In genomic region chr1:82577915-82578314, GRCm38 (mm10) we compare ENCODE assay signal across 12 mouse cellular contexts. TPM values are rescaled to one million over a fixed set of nuclear protein-coding genes. Genes with fewer than 3 reads are reported as not detected.
DNase-seq lines count a peak whose midpoint lies in the region; ATAC-seq and TF ChIP-seq lines count a peak whose summit lies in the region.
"Had no signal": no experiment of that assay in that cellular context is flagged by ENCODE, and none has a peak within 500 bp of the region (broad histone marks: within the 10 kb centered on the region; RNA-seq: fewer than 3 reads in every experiment).

No protein-coding gene starts in this region.

- ATAC-seq in heart, embryonic 14.5 days (ENCODE audit: insufficient number of reproducible peaks, insufficient read depth, low FRiP score, low read depth), result 0 out of 2 replicates have a peak, but pooled peaks have one; percentile 47
- ATAC-seq in kidney, postnatal 0 days (replicated peaks; ENCODE audit: low FRiP score, low read depth), result no peak; the same call in 1 of the 2 replicates
- ATAC-seq in megakaryocyte progenitor cell, adult 5-6 weeks (replicated peaks; ENCODE audit: poor library complexity), result peak; percentile 74
- no peak for ATAC-seq in CD4-positive, CD25-positive, alpha-beta regulatory T cell, adult 4 months

- no peak for TF ChIP-seq CTCF in kidney, postnatal 0 days (IDR thresholded peaks at IDR 0.05; ENCODE audit: low read depth)

- no peak overlapping the region for H3K4me3 ChIP-seq in heart, embryonic 14.5 days (ENCODE audit: control insufficient read depth in 1 of 2, insufficient read depth in 1 of 2, low read depth in 1 of 2, low read length in 2 of 2)
- H3K4me3 ChIP-seq in kidney, postnatal 0 days (replicated peaks; ENCODE audit: low read depth, low read length), result no peak overlapping the region
- no peak overlapping the region for H3K4me3 ChIP-seq in midbrain, embryonic 10.5 days
- H3K4me3 ChIP-seq: hindbrain, embryonic 12.5 days; megakaryocyte, embryonic 14.5 days had no signal

- DNase-seq in cerebellum, postnatal 10 days, result peak; percentile 21 to 31
- DNase-seq in cerebellum, postnatal 4 days (ENCODE audit: low spot score in 2 of 2), result no peak
- peak; percentile 41 for DNase-seq in kidney, postnatal 0 days (ENCODE audit: low spot score)
- no peak for DNase-seq in midbrain, embryonic 10.5 days (ENCODE audit: low spot score)
- DNase-seq in thymus, adult 18-20 months, result no peak
- DNase-seq: B cell, adult 2 months; cerebellum, adult 9-10 months had no signal

- H3K27me3 ChIP-seq in heart, embryonic 14.5 days (ENCODE audit: control insufficient read depth, insufficient read depth, low read length), result no peaks in the 10 kb centered on the region
- H3K27me3 ChIP-seq in kidney, postnatal 0 days (ENCODE audit: insufficient read depth, low read length), result no peaks in the 10 kb centered on the region
- no peaks in the 10 kb centered on the region for H3K27me3 ChIP-seq in midbrain, embryonic 10.5 days (ENCODE audit: low read depth, poor library complexity, severe bottlenecking)
- H3K27me3 ChIP-seq: hindbrain, embryonic 12.5 days; megakaryocyte, embryonic 14.5 days had no signal

- H3K4me1 ChIP-seq in heart, embryonic 14.5 days (ENCODE audit: control insufficient read depth in 2 of 2, insufficient read depth in 2 of 2, low read length in 2 of 2), result peaks cover 9 to 12% of the 10 kb centered on the region in 2 experiments
- H3K4me1 ChIP-seq in kidney, postnatal 0 days (replicated peaks; ENCODE audit: insufficient read depth, low read length), result no peaks in the 10 kb centered on the region
- no peaks in the 10 kb centered on the region for H3K4me1 ChIP-seq in midbrain, embryonic 10.5 days
- H3K4me1 ChIP-seq: hindbrain, embryonic 12.5 days had no signal

- H3K4me2 ChIP-seq in heart, embryonic 14.5 days (ENCODE audit: low read length), result no peak overlapping the region
- no peak overlapping the region for H3K4me2 ChIP-seq in kidney, postnatal 0 days (ENCODE audit: low read length)
- H3K4me2 ChIP-seq: hindbrain, embryonic 12.5 days had no signal

- no peak overlapping the region for H3K9ac ChIP-seq in heart, embryonic 14.5 days (ENCODE audit: low read length)
- no peak overlapping the region for H3K9ac ChIP-seq in kidney, postnatal 0 days (ENCODE audit: low read depth, low read length)
- H3K9ac ChIP-seq: hindbrain, embryonic 12.5 days had no signal

- H3K9me3 ChIP-seq in heart, embryonic 14.5 days (ENCODE audit: control insufficient read depth, low read length), result no peaks in the 10 kb centered on the region
- no peaks in the 10 kb centered on the region for H3K9me3 ChIP-seq in kidney, postnatal 0 days (replicated peaks; ENCODE audit: low read length)
- no peaks in the 10 kb centered on the region for H3K9me3 ChIP-seq in midbrain, embryonic 10.5 days (replicated peaks)
- H3K9me3 ChIP-seq: hindbrain, embryonic 12.5 days; megakaryocyte, embryonic 14.5 days had no signal

- WGBS in heart, embryonic 14.5 days, result 9% methylated on average over 3 of the region's 3 CpGs
- 51% methylated on average over 3 of the region's 3 CpGs for WGBS in kidney, postnatal 0 days
- 82% methylated on average over 3 of the region's 3 CpGs for WGBS in midbrain, embryonic 10.5 days

- no peaks in the 10 kb centered on the region for H3K36me3 ChIP-seq in heart, embryonic 14.5 days (ENCODE audit: control insufficient read depth, insufficient read depth, low read length)
- H3K36me3 ChIP-seq in kidney, postnatal 0 days (ENCODE audit: insufficient read depth, low read length), result no peaks in the 10 kb centered on the region
- no peaks in the 10 kb centered on the region for H3K36me3 ChIP-seq in midbrain, embryonic 10.5 days
- H3K36me3 ChIP-seq: hindbrain, embryonic 12.5 days had no signal

- H3K27ac ChIP-seq in heart, embryonic 14.5 days (replicated peaks in 1 of 2; ENCODE audit: control insufficient read depth in 1 of 2, insufficient read depth in 1 of 2, low read depth in 2 of 2, low read length in 2 of 2), result no peak overlapping the region
- 0 out of 2 replicates have a peak overlapping the region, but pooled peaks have one; percentile 37 for H3K27ac ChIP-seq in kidney, postnatal 0 days
- no peak overlapping the region for H3K27ac ChIP-seq in midbrain, embryonic 10.5 days (replicated peaks)
- H3K27ac ChIP-seq: hindbrain, embryonic 12.5 days had no signal

RNA-seq across cellular contexts. Expression of gene Col4a4, which starts 8.7 kb away (rescaled TPM):
- 0.42 and 0.59 TPM in 2 replicates for polyA plus RNA-seq in heart, embryonic 14.5 days (2014; fragmentation: Nextera tagmentation; extraction: Ambion mirVana)
- polyA plus RNA-seq in kidney, postnatal 0 days (2015; fragmentation: Nextera tagmentation; extraction: Ambion mirVana), result 20.3 and 20.8 TPM in 2 replicates
- total RNA-seq in megakaryocyte progenitor cell, adult 5-6 weeks (2015), result not detected in 2 replicates
- 0.03 and 0.04 TPM in 2 replicates for total RNA-seq in megakaryocyte progenitor cell, adult 5-6 weeks (2017)
- 0.05 and 0.06 TPM in 2 replicates for polyA plus RNA-seq in midbrain, embryonic 10.5 days (2016; fragmentation: Nextera tagmentation; extraction: Ambion mirVana)
- polyA plus RNA-seq in CD4-positive, CD25-positive, alpha-beta regulatory T cell, adult 4 months (2017; shearing (Covaris generic)), result under 1 TPM; 0.08 to 0.23 TPM

RNA-seq across cellular contexts. Expression of gene Col4a3, which starts 8.8 kb away (rescaled TPM):
- polyA plus RNA-seq in heart, embryonic 14.5 days (2014; fragmentation: Nextera tagmentation; extraction: Ambion mirVana), result 0.55 and 0.72 TPM in 2 replicates
- 21.9 and 22.3 TPM in 2 replicates for polyA plus RNA-seq in kidney, postnatal 0 days (2015; fragmentation: Nextera tagmentation; extraction: Ambion mirVana)
- total RNA-seq in megakaryocyte progenitor cell, adult 5-6 weeks (2015), result not detected in 2 replicates
- total RNA-seq in megakaryocyte progenitor cell, adult 5-6 weeks (2017), result not detected in 2 replicates
- 0.07 and 0.10 TPM in 2 replicates for polyA plus RNA-seq in midbrain, embryonic 10.5 days (2016; fragmentation: Nextera tagmentation; extraction: Ambion mirVana)
- not detected for polyA plus RNA-seq in CD4-positive, CD25-positive, alpha-beta regulatory T cell, adult 4 months (2017; shearing (Covaris generic))

Comparison
In these comparisons a context has a peak if more than half of its experiments do, and no peak if none do; other contexts are left out.
1. DNase-seq: peak in cerebellum, postnatal 10 days (2 of 2) and kidney, postnatal 0 days (single experiment); none in cerebellum, postnatal 4 days (0 of 2), midbrain, embryonic 10.5 days (single experiment) and thymus, adult 18-20 months (0 of 2).
2. ATAC-seq: peak in heart, embryonic 14.5 days (single experiment) and megakaryocyte progenitor cell, adult 5-6 weeks (single experiment); none in kidney, postnatal 0 days (single experiment) and CD4-positive, CD25-positive, alpha-beta regulatory T cell, adult 4 months (single experiment).
3. RNA of gene Col4a4, which starts 8.7 kb away (polyA plus RNA-seq): 20.3 to 20.8 TPM in kidney, postnatal 0 days; 0.42 to 0.59 TPM in heart, embryonic 14.5 days, 0.08 to 0.23 TPM in CD4-positive, CD25-positive, alpha-beta regulatory T cell, adult 4 months and 0.05 to 0.06 TPM in midbrain, embryonic 10.5 days; every median in the first group is over 10 times any median in the second.
4. RNA of gene Col4a3, which starts 8.8 kb away (polyA plus RNA-seq): 21.9 to 22.3 TPM in kidney, postnatal 0 days; 0.55 to 0.72 TPM in heart, embryonic 14.5 days, 0.07 to 0.10 TPM in midbrain, embryonic 10.5 days and not detected in CD4-positive, CD25-positive, alpha-beta regulatory T cell, adult 4 months; every median in the first group is over 10 times any median in the second.